Mouse (Mus musculus): ENCODE measurements at regions not wholly inside any gene's neighbourhood (a gene's known extent, or its start where the extent isn't known, plus 50 kb on each side); places are given as distances from the start of the nearest gene placed in this dataset.

GRCm38 (mm10) chr13:90371415-90372150, 282.2 kb upstream of the Xrcc4 start:
- no peak for DNase-seq

GRCm38 (mm10) chr13:90370746-90371414, 281.5 kb upstream of the Xrcc4 start:
- no peak for DNase-seq

GRCm38 (mm10) chr13:90364518-90365027, 275.2 kb upstream of the Xrcc4 start:
- no peak for DNase-seq

- no peak for DNase-seq
These were observed 270.6 kb upstream of the Xrcc4 start for GRCm38 (mm10) chr13:90359861-90360601.

GRCm38 (mm10) chr13:90358149-90358548, 268.7 kb upstream of the Xrcc4 start:
- no peak for DNase-seq

- DNase-seq: no peak
These were observed 266.2 kb upstream of the Xrcc4 start for GRCm38 (mm10) chr13:90355602-90356001.

- no peak for DNase-seq
These were observed 253.4 kb upstream of the Xrcc4 start for GRCm38 (mm10) chr13:90342823-90343222.

GRCm38 (mm10) chr13:90341597-90342212, 252.3 kb upstream of the Xrcc4 start:
- DNase-seq: no peak

- DNase-seq: no peak
These were observed 251.3 kb upstream of the Xrcc4 start for GRCm38 (mm10) chr13:90340647-90341160.

- no peak for DNase-seq
These were observed 248.2 kb upstream of the Xrcc4 start for GRCm38 (mm10) chr13:90337591-90337990.

GRCm38 (mm10) chr13:90335741-90336037, 246.3 kb upstream of the Xrcc4 start:
- DNase-seq: no peak

GRCm38 (mm10) chr13:90334934-90335740, 245.7 kb upstream of the Xrcc4 start:
- DNase-seq: peak; percentile 5

- DNase-seq: no peak
These were observed 244.9 kb upstream of the Xrcc4 start for GRCm38 (mm10) chr13:90334286-90334685.

GRCm38 (mm10) chr13:90325226-90325625, 235.8 kb upstream of the Xrcc4 start:
- no peak for DNase-seq

GRCm38 (mm10) chr13:90313209-90313978, 224.0 kb upstream of the Xrcc4 start:
- DNase-seq: no peak

GRCm38 (mm10) chr13:90310482-90310881, 221.1 kb upstream of the Xrcc4 start:
- DNase-seq: no peak

- no peak for DNase-seq
These were observed 211.1 kb upstream of the Xrcc4 start for GRCm38 (mm10) chr13:90300481-90300880.

GRCm38 (mm10) chr13:90294648-90295007, 205.2 kb upstream of the Xrcc4 start:
- no peak for DNase-seq

GRCm38 (mm10) chr13:90293697-90294647, 204.6 kb upstream of the Xrcc4 start:
- no peak for DNase-seq

GRCm38 (mm10) chr13:90292905-90293304, 203.5 kb upstream of the Xrcc4 start:
- no peak for DNase-seq
